Mouse (Mus musculus): ENCODE data around the gene Rbm44.

The Rbm44 gene

DNA sequence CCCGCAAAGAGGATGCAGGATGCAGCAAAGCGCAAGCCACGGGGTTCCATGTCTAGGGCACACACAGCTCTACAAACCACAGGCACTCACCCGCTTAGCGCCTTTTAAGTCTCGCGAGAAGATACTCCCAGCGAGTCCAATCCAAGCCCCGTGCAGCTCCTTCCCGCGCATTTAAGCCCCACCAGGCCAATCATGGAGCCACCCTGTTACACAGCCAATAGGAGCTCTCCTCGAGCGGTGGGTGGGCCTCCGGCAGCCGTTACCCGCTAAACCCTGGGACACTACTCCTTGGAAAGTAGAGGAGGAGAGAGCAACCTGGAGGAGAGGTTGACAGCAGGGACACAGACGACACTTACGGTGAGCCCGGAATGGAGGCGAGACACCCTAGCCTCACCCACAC lies at the start of gene Rbm44:
Gene Rbm44, plus strand, starts transcription at position 277 of the 400 bp plus-strand sequence.
- no peak for DNase-seq (ENCODE audit: low read depth)

GRCm38 (mm10) chr1:91095258-91095657 lies 49.6 kb upstream of the Rbm44 start:
- peak; percentile 78 for DNase-seq (ENCODE audit: low read depth)

DNA sequence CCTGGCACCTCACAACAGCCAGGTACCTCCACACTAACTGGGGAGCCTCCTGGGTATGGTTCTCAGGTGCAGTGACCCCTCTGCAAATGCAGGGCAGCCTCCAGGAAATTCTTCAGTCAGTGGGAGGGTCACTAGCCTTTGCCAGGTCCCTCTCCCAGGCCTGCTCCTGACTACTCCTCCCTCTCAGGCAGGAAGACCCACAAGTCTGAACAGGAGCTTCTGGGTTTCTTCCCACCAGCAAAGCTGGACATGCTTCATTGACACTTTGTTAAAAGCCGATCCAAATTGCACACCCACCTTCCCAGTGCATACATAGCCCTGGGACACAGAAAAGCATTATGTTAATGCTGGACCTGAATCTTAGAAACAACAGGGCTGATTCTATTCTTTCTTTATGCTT lies 49.0 kb upstream of the Rbm44 start:
- DNase-seq (ENCODE audit: low read depth): no peak

DNA sequence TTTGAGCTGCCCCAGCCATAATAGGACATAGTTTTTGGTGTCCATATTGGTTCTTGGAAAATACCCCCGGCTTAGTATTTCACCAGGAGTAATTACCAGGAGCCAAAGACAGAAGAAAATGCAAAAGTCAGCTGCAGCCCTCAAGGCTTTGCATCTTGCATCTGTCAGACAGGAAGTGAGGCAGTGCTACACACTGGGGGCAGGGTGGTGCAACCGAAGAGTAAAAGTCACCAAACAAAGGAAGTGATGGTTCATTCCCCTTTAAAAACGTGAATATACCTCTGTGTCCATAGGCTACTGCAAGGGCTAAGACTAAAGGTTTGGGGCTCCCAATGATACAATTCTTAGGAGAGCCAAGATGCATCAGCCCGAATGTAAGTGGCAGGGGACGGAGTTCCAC lies 48.4 kb upstream of the Rbm44 start:
- no peak for DNase-seq (ENCODE audit: low read depth)

- no peak for DNase-seq (ENCODE audit: low read depth)
Observed at GRCm38 (mm10) chr1:91097283-91097834, 47.5 kb upstream of the Rbm44 start.

- DNase-seq (ENCODE audit: low read depth): peak; percentile 85
Observed at GRCm38 (mm10) chr1:91098887-91099286, 46.0 kb upstream of the Rbm44 start.

DNA sequence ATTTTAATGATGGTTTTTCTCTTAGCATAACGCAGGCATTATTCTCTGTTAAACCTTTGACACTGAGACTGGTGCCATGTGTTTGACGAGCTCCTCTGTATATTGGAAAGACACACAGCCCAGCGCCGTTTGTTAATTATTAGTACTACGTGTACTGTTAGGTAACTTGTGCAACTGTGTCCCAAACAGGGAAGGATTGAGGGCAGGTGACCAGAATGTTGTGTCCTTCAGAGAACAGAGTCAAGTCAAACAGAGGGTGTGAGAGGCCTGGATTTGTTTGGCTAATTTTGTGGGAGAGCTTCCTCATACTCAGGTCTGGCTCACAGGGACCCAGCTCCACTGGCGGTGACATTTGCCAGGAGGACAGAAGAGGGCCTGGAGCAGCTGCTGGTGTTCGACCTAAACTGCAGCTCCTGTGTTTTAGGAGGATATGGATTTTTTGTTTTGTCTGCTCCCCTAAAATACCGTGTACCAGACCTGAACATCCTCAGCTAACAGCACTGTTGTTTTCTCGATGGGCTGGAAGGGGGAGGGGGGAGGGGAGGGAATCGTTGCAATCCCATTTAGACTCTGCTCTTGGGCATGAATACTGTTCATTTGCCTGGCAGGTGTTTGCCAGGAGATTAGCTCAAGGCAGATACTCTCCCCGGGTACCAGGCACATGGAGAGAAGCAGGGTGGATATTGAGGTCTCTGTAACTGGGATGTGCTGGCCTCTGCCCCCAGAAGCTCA lies 43.0 kb upstream of the Rbm44 start:
- DNase-seq (ENCODE audit: low read depth): no peak

DNA sequence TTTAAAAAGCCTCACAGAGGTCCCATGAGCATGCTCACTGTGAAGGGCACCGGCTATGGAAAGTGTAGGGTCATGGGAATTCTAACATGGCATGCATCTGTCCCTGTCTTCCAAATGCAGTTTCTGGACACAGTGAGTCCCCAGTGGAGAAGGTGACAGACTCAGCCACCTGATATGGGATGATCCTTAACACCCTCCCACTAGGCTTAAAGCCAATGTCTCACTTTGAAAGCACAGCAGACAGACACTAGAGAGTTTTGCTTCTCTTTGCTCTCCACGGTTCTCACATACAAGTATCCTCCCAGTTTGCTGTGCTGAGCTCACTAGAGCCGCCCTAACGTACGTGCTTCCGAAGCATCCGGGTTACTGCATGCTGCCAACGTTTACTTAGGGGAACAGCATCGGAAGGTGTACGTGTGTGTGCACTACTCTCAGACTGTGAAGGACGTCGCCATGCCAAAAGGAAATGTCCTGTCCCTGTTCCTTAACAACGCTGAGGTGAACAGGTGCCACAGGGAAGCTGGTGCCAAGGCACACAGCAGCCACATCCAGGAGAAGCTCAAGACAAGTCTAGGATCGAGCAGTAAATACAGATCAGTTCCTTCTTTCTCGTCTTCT lies 41.4 kb upstream of the Rbm44 start:
- no peak for DNase-seq (ENCODE audit: low read depth)

DNA sequence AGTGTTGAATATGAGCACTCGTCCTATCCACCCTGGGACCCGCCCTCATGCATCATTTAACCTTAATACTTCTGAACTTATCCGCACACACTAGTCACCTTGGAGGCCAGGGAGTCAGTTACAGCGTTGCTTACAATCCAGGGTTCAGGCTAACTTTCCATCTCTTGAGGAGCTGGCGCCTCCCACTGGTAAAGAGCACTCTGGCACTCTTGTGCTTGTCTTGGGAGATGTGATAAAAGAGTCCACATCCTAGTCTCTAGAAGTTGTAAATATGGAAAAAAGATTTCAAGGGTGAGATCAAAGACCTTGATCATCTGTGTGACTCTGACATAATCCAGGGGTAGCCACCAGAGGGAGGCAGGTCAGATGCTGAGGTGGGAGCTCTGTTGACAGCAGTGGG lies 37.3 kb upstream of the Rbm44 start:
- DNase-seq (ENCODE audit: low read depth): peak; percentile 28

DNA sequence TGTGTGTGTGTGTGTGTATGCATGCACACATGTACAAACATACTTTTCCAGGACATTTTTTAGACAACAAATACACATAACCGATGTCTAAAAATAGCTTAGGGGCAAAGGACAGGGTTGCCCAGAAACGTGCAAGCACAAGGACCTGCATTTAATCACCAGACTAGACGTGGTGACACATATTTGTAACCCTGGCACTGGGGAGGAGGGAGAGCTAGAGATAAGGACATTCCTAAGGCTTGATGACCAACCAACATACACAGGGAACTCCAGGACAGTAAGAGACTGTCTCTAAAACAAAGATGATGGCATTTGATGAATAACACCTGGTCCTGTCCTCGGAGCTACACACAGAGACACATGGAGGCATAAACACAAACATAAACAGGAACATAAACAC lies 35.6 kb upstream of the Rbm44 start:
- DNase-seq (ENCODE audit: low read depth): no peak

GRCm38 (mm10) chr1:91112171-91112570 lies 32.7 kb upstream of the Rbm44 start:
- no peak for DNase-seq (ENCODE audit: low read depth)

DNA sequence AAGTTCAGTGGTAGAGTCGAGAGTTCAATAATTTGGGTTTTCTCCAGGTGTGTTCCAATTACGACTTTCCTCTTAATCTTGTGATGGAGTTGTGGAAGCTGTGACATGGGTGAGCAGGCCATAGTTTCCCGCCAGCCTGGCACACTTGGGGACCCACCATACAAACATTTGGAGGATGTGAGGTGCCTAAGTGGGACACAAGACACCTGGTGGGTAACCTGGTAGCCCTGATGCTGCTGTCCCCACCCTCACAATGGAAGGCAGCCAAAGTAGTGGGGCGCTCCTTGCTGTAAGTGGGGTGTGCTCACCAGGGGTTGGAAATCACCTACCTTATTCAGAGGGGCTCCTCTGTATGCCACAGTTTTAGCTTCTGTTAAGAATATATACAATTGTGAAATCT lies 32.3 kb upstream of the Rbm44 start:
- DNase-seq (ENCODE audit: low read depth): no peak

DNA sequence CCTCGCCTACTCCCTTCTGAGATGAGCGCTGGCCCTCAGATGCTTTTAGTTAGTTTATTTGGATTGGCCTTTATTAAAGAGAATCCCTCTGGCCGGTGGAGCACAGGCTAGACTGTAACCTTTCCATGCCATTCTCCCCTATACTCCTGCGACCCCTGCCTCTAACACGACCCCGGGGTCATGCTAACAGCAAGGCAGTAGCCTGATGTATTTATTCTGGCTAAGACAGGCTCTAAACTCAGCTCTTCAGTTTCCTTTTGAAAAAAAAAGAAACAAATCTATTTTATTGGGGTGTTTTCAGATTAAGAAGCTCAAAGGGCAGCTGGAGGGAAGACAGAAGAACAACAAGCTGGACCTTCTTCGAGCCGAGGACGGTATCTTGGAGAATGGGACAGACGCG lies 22.8 kb upstream of the Rbm44 start:
- no peak for DNase-seq (ENCODE audit: low read depth)

DNA sequence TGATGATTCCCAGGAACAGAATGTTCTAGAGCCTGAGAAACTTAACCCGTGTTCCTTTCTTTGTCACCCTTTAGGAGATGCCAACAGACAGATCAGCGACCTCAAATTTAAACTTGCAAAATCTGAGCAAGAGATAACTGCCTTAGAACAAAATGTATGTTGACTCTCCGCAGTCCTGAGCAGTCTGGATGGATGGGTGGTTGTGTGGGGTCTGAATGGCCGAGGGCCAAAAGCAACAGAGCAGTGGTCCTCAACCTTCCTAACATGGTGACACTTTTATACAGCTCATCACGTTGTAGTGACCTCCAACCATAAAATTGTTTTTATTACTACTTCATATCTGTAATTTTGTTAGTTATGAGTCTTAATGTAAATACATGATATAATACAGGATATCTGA lies 21.9 kb upstream of the Rbm44 start:
- DNase-seq (ENCODE audit: low read depth): no peak

GRCm38 (mm10) chr1:91123466-91123865 lies 21.4 kb upstream of the Rbm44 start:
- no peak for DNase-seq (ENCODE audit: low read depth)

GRCm38 (mm10) chr1:91128849-91129248 lies 16.0 kb upstream of the Rbm44 start:
- no peak for DNase-seq (ENCODE audit: low read depth)

DNA sequence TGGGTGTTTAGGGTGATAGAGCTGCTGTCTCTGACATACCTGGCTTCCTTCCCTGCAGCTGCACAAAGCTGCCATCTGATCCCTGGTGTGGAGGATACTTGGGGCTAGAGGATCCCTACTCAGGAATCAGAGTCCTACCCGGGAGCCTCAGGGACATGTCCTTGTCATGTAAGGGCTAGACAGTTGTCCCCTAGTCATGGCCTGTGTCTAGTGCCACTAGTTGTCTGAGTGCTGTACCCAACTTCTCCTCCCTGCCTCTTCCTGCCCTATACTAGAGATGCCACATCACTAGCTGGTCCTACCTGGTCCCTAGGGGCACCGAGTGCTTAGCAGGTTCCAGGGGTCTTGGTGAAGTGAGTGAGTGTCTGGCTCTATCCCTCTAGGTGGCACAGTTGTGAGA lies 7.9 kb upstream of the Rbm44 start:
- DNase-seq (ENCODE audit: low read depth): no peak

GRCm38 (mm10) chr1:91151509-91151908 lies 6.6 kb downstream of the Rbm44 start:
- DNase-seq (ENCODE audit: low read depth): no peak

- no peak for DNase-seq (ENCODE audit: low read depth)
Observed at GRCm38 (mm10) chr1:91166798-91167197, 21.9 kb downstream of the Rbm44 start.

DNA sequence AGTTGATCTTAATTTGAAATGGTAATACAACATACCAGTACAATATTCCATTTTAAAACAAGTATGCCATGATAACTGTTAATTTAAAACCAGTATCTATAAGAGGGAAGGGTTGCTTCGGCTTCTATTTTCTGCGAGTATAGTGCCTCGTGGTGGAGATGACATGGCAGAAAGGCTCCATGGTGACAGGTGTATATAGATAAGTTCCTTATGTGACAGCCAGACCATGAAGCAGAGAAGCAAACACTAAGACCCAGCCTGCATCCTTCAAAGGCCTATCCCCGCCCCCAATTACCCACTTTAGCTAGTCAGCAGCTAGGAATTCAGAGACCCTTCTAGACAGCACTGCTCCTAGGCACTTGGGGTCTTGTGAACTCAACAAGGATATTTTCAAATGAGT lies 24.3 kb downstream of the Rbm44 start:
- DNase-seq (ENCODE audit: low read depth): no peak

- no peak for DNase-seq (ENCODE audit: low read depth)
Observed at GRCm38 (mm10) chr1:91174796-91175195, 29.9 kb downstream of the Rbm44 start.

GRCm38 (mm10) chr1:91176026-91176425 lies 31.1 kb downstream of the Rbm44 start:
- DNase-seq (ENCODE audit: low read depth): no peak

GRCm38 (mm10) chr1:91176871-91177270 lies 32.0 kb downstream of the Rbm44 start:
- no peak for DNase-seq (ENCODE audit: low read depth)

DNA sequence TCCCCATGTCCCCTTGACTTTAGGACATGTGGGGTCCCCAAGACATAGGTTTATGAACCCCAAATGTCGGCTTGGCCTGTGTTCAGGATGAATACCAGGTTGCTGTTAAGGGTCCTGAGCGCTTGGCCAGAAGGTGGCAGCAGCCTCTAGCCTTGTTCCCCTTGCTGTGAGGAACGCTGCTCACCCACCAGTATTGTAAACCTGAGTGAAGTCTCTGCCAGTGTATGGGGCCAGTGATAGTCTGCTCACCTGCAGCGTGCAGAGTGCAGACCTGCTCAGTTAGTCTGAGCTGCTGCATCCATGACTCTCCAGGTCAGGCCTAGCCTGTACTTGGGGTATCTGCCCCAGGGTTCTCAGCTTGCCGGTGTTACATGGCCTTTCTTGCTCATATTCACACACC lies 34.2 kb downstream of the Rbm44 start:
- DNase-seq (ENCODE audit: low read depth): peak; percentile 83

Data from NIH3T3 (cell line).